Mouse (Mus musculus): ENCODE results near the gene Fam117a.

Fam117a gene

DNA sequence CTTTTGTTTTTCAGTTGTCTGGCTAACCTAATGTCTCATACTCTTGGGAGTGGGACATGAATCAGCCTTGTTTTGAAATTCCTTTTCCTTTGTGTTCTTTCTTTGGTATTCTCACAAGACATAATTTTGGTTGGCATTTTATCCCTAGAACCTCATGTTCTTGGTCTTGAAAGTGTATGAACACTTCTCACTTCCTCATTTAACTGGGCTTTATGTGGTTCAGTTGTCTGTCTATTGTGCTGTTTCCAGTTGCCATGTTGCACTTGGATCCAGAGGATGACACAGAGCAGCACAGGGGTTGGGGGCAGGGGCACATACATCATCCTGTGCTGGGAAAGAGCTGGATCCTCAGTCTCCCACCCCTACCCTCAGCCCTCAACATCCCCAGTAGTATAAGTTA is 79.1 kb downstream of the Fam117a start:
- in situ Hi-C loops (cut with MseI, MboI) = no loop called here

DNA sequence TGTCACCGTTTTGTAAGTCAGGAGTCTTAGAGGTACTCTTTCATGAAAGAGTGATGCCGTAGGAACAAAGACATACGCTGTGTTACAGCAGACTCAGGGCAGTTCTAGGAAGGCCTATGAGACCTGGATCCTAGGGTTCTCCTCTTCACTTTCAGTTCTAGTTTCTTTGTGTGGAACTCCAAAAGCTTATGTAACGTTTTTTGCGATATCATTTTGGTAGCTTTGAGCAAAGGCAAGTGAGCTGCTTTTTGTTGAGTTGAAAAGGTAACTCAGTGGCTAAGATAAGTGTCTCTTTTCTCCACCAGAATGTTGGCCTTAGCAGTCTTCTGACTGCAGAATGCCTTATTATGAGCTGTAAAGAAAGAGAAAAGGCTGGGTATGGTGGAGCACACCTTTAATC is 80.5 kb downstream of the Fam117a start:
- in situ Hi-C loops (cut with MseI, MboI) = no loop called here

DNA sequence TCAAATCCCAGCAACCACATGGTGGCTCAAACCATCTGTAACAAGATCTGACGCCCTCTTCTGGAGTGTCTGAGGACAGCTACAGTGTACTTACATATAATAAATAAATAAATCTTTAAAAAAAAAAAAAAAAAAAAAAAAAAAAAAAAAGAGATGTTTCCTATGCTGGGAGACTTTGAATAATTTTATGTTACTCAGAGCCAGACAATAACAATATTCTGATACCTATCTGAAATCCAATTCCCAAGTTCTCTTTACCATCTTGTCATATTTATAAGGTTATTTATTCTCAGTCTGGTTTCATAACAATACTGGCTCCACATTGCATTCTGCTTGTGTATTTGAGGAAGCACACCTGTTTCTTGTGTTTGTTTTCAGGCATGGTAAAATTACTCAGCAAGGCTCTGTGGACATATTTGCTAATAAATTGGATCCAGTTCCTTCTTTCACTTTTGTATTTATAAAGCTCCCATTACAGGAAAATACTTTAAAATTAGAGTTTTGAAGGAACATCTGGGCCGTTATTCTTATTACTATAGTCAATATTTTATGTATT is 84.1 kb downstream of the Fam117a start:
- in situ Hi-C loops (cut with MseI, MboI) = no loop called here

DNA sequence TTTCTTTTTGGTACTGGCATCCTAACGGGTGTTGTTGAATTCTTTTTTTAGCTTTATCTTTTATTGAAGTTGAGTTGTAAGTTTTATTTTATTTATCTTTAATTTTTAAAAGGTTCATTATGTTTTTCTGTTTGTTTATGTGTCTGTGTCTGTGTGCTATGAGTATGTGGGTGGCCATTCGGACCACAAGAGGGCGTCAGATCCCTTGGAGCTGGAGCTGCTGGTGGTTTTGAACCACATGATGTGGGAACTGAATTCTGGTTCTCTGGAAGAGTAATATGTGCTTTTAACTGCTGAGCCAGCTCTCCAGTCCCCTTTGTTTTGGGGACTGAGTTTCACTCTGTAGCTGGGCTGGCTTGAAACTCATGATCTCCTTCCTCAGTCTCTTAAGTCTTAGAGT is 86.7 kb downstream of the Fam117a start:
- in situ Hi-C loops (cut with MseI, MboI) = no loop called here

DNA sequence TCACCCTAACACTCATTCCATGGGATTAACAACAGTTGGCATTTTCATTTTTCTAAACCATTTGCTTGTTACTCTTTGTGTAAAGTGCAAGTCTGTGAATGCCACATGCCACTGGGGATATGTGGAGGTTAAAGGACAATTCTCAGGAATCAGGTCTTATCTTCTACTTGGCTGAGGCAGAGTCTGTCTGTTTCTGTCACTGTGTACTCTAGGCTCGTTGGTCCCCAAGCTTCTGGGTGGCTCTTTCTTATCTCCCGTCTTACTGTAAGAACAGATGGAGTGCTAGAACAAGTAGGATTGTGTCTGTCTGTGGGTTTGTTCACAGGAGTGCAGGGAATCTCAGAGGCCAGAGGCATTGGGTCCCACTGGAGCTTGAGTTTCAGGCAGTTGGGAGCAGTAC is 94.5 kb downstream of the Fam117a start:
- in situ Hi-C loops (cut with MseI, MboI) = no loop called here
